Mouse (Mus musculus): ENCODE results near the gene Abcc8.

- no peak for TF ChIP-seq POLR2A (IDR thresholded peaks at IDR 0.05; ENCODE audit: borderline replicate concordance, extremely low read depth, low read depth, low read length)
- TF ChIP-seq CTCF (IDR thresholded peaks at IDR 0.05; ENCODE audit: insufficient read depth, low read length): no peak
Observed at GRCm38 (mm10) chr7:46063296-46063695, 116.5 kb downstream of the Abcc8 start.
